Mouse (Mus musculus) fibroblast of lung, adult 2 months (primary cell): ENCODE measurements around the gene Gnat1.

ENCODE experiments used
- DNase-seq: peaks from one replicate; pipeline ENCODE4 v3.0.0-alpha.2; 2011; ENCODE audit warnings: low read depth

Gnat1 gene

GRCm38 (mm10) chr9:107644495-107645152 is 34.9 kb downstream of the Gnat1 start:
- DNase-seq = no peak

GRCm38 (mm10) chr9:107643544-107644214 is 35.8 kb downstream of the Gnat1 start:
- DNase-seq = no peak

DNA sequence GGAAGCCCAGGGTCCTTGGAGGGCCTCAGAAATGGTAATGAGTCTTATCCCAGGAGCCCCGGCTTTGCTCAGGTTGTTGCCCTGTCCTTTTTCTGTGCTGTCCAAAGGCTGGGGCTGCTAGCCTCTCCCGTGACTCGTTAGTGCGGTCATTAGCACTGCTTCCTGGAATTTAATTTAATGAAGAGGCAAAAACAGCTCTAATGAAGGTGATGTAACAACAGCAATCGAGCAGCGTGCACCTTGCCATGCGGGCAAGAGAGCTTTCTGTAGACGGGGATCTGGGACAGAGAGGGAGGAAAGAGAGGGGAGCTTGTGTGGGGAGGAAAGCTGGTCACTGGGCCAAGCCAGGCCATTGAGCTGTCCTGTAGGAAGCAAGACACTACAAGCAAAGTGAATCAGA is 37.8 kb downstream of the Gnat1 start:
- DNase-seq = no peak

GRCm38 (mm10) chr9:107640257-107640772 is 39.2 kb downstream of the Gnat1 start:
- no peak for DNase-seq

DNA sequence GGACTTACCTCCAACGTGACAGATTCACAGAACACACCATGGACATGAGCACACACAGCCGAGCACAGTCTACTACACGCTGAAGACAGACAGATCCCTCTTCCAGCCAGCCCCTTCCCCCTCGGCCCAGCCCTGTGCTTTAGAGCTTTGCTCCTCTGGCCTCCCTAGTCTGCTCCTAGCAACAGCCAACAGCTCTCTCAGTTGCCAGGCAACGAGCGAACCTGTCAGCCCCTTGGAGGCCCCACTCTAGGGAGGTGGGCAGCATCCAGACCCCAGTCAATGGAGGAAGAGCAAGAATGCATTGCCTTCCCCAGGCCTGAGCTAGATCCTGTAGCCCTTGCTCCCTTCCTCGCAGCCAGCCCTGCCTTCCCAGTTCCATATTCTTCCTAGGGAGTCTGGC is 42.4 kb downstream of the Gnat1 start:
- no peak for DNase-seq

GRCm38 (mm10) chr9:107635279-107636028 is 44.1 kb downstream of the Gnat1 start, which contains the start of gene Gnai2:
Gene Gnai2 (minus strand): TSS chr9:107635367.
- DNase-seq = peak; percentile 95

DNA sequence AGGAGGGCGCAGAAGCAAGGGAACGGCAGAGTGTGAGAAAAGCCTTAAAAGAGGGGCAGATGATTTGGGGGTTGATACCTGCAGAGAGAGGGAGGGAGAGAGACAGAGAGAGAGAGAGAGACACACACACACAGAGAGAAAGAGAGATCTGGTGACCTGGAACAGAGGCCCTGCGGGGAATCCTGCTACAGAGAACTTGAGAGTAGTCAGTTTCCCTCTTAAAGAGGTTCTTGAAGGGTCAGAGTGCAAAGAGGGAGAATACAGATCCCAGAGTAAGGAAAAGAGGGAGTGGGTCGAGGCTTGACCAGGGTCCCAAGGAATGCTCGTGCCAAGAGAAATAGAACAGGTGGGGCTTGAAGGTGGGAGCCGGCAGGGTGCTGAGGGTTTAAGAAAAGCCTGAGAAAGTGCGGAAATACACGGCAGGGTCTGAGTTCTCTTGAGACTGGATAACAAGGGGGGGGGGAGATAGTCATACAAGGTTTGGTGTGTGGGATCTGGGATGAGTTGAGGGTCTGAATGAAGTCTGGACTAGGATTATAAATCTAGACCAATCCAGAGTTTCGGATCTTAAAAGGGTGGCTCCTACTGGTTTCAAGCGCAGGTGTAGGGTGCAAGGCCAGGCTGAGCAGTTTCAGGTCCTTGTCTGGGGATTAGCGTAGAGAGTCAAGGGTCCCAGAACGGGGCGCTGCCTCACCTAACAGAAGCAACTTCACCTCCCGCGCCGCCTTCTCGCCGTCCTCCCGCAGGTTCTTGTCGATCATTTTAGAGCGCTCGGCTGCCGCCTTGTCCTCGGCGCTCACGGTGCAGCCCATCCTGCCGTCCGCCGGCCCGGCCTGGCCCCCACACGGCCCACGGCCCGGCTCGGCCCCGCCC is 44.9 kb downstream of the Gnat1 start:
- no peak for DNase-seq

DNA sequence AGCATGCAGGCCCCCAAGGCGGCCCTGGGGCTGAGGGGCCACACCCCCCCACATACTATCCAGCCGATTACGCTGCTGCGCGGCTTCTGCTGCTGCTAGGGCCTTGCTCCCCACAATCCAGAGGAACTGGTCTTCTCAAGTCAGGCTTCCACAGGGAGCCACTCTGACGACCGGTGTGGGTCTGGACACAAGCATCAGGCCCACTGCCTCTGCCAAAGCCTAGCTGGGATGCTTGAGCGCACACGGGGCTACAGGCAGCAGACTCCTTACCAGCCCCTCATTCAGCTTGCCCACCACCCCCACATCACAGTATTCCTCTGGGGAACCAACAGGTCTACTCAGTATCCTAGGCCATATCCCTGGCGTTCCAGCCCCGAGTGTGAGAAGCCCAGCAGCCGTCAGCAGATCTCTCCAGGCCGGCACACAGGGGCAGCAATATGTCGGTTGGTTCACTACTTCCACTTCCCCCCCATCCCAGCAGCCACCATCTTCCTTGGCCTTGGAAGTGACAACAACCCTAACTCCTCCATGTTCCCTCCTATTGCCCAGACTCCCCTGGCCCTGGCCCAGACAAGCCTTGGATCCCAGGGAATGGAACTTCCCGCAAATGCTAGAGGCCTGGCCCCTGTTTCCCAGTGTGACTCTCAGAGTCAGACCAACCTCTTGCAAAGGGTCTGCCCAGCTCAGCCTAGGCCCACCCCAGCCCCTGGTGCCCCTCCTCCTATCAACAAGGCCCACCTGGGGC is 45.7 kb downstream of the Gnat1 start:
- DNase-seq = no peak

DNA sequence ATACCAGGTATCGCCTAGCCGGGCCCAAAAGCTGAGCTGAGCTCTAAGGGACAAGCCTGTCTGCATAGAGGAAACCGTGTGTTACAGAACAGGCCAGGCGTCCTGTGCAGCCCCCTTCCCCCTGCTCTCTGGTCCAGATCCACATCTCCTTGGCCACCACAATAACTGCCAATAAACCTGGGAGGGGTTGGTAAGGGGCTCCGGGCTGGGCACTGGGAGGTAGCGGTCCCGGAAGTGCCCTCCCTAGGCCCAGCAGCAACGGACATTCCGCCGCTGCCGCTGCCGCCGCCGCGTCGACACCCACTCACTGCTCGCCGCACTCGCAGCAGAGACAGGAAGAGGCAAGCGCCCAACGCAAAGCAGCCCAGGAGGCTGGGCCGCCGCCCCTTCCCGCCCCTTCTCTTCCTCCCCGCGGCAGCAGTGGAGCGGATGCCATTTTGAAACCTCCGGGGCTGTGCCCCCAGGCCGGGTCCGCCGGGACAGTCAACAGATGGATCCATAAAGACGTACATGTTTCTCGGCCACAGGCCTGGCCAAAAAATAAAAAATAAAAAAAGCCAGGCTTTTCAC is 46.3 kb downstream of the Gnat1 start:
- DNase-seq = no peak

- no peak for DNase-seq
Observed at GRCm38 (mm10) chr9:107632478-107632877, 47.0 kb downstream of the Gnat1 start.

GRCm38 (mm10) chr9:107631861-107632260 is 47.7 kb downstream of the Gnat1 start:
- DNase-seq = no peak

GRCm38 (mm10) chr9:107631311-107631826 is 48.1 kb downstream of the Gnat1 start:
- DNase-seq = no peak

DNA sequence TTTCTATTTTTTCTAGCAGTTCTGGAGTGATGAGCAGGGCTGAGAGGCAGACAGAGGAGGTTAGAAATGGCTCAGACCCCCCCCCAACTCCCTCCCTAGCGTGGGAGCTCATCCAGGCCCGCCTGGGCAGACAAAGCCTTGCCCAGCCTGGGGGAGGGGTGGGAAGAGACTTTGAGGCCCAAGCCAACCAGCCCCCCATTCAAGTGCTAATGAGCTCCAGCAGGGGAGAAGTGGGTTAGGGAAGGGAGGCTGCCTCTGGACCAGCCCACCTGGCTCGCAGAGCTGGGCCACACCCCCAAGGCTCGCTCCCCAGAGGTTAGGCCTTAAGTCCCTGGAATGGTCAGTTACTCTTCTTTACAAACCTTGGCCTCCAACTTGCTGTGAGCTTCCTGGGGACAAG is 48.9 kb downstream of the Gnat1 start:
- DNase-seq = no peak

- no peak for DNase-seq
Observed at GRCm38 (mm10) chr9:107629901-107630425, 49.5 kb downstream of the Gnat1 start.

GRCm38 (mm10) chr9:107629411-107629730 is 50.1 kb downstream of the Gnat1 start:
- DNase-seq = no peak

- no peak for DNase-seq
Observed at GRCm38 (mm10) chr9:107628721-107629410, 50.6 kb downstream of the Gnat1 start.

DNA sequence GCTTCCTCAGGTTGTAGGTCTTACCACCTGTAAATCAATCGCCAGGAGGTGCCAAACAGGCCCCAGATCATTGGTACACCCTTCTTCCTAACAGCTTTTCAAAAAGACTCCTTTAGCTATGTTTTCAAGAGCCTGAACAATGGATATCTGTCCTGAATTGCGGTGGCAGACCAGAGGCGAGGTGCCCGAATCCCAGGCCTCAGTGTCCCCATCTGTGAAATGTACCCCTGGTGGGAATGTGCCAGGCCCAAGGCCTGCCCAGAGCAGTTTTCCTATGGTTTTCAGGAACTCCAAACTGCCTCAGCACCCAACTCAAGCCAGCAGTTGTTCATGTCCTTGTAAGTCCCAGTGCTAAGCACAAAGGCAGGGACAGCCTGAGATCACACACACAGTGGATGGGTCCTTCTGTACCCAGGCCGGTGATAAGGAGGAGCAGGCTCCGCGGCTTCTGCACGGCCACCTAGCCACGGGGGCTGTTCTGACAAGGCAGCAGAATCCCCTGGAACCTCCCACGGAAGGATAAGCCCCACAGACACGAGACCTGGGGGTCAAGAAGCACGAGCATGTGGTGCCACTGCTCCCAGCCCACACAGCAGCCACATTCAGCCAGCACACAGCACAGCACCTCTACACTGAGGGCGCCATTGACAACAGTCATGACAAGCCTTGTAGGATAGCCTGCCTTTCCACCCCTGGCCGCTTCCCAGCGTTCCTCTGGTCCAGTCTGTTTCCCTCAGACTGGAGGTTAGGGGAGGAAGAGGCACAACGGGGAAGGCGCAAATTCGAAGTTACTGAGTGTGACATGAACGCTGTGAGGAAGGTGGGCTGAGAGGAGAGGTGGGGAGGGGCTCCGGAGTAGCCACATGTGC is 51.9 kb downstream of the Gnat1 start:
- DNase-seq = no peak

DNA sequence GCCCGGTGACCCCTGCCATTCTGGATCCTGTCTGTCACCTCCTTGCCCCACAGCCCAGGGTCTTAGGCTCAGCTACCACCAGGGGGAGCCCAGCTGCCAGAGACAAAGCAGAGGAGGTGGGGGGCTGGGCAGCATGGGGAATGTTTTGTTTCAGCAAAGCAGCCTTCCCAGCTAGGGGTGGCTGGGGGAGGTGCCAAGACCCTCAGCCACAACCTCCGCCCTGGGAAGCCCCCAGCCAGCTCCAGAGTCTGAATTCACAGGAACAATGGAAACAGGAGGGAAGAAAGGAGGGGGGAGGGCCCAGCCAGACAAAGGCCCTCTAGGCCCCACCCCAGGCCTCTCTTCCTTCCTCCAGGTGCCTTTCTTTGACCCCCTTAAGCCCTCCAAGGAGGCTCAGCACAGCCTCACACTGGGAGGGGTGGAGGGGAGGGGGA is 52.7 kb downstream of the Gnat1 start:
- DNase-seq = no peak
